Mouse (Mus musculus) bone marrow, adult 2 months (tissue): ENCODE data around the gene Fcamr.

Experiments used
- CTCF ChIP-seq: fragments of 200-500 bp; IDR thresholded peaks from 2 replicates; pipeline ENCODE4 v1.5.1; 2011; ENCODE audit warnings: low read length, control low read depth; ENCODE audit not compliant: control insufficient read depth, insufficient read depth
- POLR2A ChIP-seq: fragments of 200-500 bp; IDR thresholded peaks from 2 replicates; pipeline ENCODE4 v1.6.1; 2011; ENCODE audit warnings: low read depth, mild to moderate bottlenecking, control low read depth, low read length, borderline replicate concordance; ENCODE audit not compliant: control insufficient read depth

- TF ChIP-seq POLR2A (no peak), CTCF (no peak)
Observed at GRCm38 (mm10) chr1:130844516-130844915, 43.8 kb downstream of the Fcamr start.
